Mouse (Mus musculus) central nervous system, embryonic 11.5 days (tissue): Measurements from ENCODE around the gene Abcd2. TPM values are rescaled to one million over a fixed set of nuclear protein-coding genes. Genes with fewer than 3 reads are reported as not detected.

Experiments used
- polyA plus RNA-seq: library from polyadenylated mRNA; depleted of rRNA; stranded (reverse); fragments of >200 nt; gene quantifications from 2 replicates; pipeline ENCODE4 v1.2.3, GENCODE M21; 2012; rRNA removed

The Abcd2 gene
- polyA plus RNA-seq, result 8.2 and 25.2 TPM in 2 replicates

DNA sequence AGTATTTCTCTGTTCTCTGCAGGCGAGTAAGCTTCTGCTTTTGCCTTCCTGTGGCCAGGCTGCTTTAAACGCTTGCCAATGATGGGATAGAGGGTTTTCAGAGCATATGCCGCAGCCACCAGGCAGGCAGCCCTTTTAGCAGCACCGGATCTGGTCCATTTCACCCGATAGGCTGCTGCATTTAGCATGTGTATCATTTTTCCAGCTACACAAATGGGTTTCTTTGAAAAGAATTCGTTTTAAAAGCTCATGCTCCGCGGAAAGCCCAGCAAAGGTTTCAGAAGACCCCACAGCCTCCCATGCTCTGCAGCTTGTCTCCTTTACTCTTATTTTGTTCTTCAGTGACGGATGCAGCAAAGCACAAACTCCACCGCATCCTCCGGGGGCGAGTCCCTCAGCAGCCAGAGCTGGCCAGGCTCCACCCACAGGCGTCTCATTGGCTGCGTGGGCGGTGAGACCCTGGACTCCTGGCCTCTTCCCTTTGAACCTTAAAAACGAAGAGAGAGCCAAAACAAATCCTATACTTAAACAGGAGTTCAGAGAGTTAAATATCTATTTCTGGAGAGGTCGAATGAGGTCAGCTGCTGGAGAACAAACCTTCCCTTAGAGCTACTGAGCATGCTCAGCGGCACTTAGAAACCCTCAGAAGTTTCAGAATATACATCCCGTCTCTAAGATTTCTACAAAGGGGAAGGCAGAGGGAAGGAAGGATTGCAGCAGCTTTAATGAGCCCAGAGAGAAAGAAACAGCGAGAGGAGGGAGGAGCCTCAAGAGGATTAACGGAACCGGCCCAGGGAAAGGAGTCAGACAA, at the start of gene Abcd2:
Gene Abcd2 (minus strand): TSS at position 388 of the 811 bp plus-strand sequence.

DNA sequence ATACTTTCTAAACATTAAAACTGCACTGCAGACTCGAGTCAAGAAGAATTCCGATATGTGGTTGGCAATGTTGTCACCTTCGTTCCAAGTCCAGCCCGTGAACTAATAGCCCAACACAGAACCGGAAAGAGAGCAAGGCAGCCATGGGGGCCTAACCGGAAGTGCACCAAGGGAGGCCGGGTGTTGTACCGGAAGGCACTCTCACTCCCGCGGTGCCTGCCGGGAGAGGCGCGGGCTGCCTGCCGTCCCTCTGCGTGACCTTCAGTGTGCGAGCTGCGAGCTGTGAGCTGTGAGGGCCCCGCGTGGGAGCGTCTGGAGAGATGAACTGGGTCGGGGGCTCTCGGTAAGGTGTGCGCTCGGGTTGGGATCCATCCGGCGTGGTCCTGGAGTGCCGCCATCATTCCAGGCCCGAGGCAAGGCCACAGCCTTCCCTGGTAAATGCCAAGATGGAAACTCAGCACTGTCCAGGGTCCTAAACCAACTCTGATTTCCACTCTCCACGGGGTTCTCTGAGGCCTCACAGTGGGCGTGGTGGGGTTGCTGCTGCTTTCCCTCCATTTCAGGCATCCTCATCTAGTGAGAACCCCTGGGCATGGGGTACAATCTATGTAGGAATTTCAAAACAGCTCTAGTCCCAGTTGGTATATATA, 7.8 kb upstream of the Abcd2 start, which contains the start of gene CN725425:
Gene CN725425 (plus strand): TSS at position 239 of the 650 bp plus-strand sequence.

Other genes with a start within 250 kb of the Abcd2 start
- 57.7 and 90.8 TPM in 2 replicates for gene Kif21a, start 141.9 kb downstream of the Abcd2 start, polyA plus RNA-seq
- gene CN725425, start 7.7 kb upstream of the Abcd2 start, polyA plus RNA-seq, result not detected in 2 replicates